Mouse (Mus musculus): Measurements from ENCODE around the gene Gm21974.
A peak's percentile ranks its signal among the peaks of the same experiment; 100 is the strongest.
"Not testable (repeated sequence)": the region's sequence is repeated elsewhere in the genome, so short reads cannot be mapped to it uniquely, and the experiment has no call there.

Gm21974 gene

GRCm38 (mm10) chr7:127895442-127895841 lies at the start of gene Gm21974, which contains the start of gene Vkorc1:
Gene Gm21974 (minus strand): TSS chr7:127895454.
Gene Vkorc1 (minus strand): TSS chr7:127895617.
- DNase-seq, result peak; percentile 91

- no peak for DNase-seq
Observed at GRCm38 (mm10) chr7:127944614-127945013, 49.4 kb upstream of the Gm21974 start.

GRCm38 (mm10) chr7:127942097-127942496 lies 46.8 kb upstream of the Gm21974 start:
- DNase-seq, result not testable (repeated sequence)

GRCm38 (mm10) chr7:127936216-127936884 lies 41.1 kb upstream of the Gm21974 start:
- no peak for DNase-seq

GRCm38 (mm10) chr7:127935748-127936159 lies 40.5 kb upstream of the Gm21974 start:
- DNase-seq, result no peak

- DNase-seq, result peak; percentile 96
Observed at GRCm38 (mm10) chr7:127935028-127935722, 39.9 kb upstream of the Gm21974 start.

- no peak for DNase-seq
Observed at GRCm38 (mm10) chr7:127934075-127934474, 38.8 kb upstream of the Gm21974 start.

- no peak for DNase-seq
Observed at GRCm38 (mm10) chr7:127932273-127933031, 37.2 kb upstream of the Gm21974 start.

GRCm38 (mm10) chr7:127931351-127932135 lies 36.3 kb upstream of the Gm21974 start:
- DNase-seq, result no peak

- no peak for DNase-seq
Observed at GRCm38 (mm10) chr7:127930636-127931035, 35.4 kb upstream of the Gm21974 start.

GRCm38 (mm10) chr7:127929923-127930322 lies 34.7 kb upstream of the Gm21974 start, which contains the start of gene Prss8:
Gene Prss8 (minus strand): TSS chr7:127930104.
- DNase-seq, result no peak

GRCm38 (mm10) chr7:127928596-127928995 lies 33.3 kb upstream of the Gm21974 start:
- DNase-seq, result no peak

GRCm38 (mm10) chr7:127927726-127928125 lies 32.5 kb upstream of the Gm21974 start:
- no peak for DNase-seq

GRCm38 (mm10) chr7:127926846-127927245 lies 31.6 kb upstream of the Gm21974 start:
- no peak for DNase-seq

- DNase-seq, result no peak
Observed at GRCm38 (mm10) chr7:127926066-127926465, 30.8 kb upstream of the Gm21974 start.

GRCm38 (mm10) chr7:127925252-127925651 lies 30.0 kb upstream of the Gm21974 start:
- no peak for DNase-seq

GRCm38 (mm10) chr7:127923714-127924113 lies 28.5 kb upstream of the Gm21974 start:
- DNase-seq, result no peak

- no peak for DNase-seq
Observed at GRCm38 (mm10) chr7:127922451-127923275, 27.4 kb upstream of the Gm21974 start.

- DNase-seq, result peak; percentile 44
Observed at GRCm38 (mm10) chr7:127921516-127921915, 26.3 kb upstream of the Gm21974 start.

GRCm38 (mm10) chr7:127919290-127919689 lies 24.0 kb upstream of the Gm21974 start:
- peak; percentile 44 for DNase-seq

- DNase-seq, result peak; percentile 77
Observed at GRCm38 (mm10) chr7:127918203-127918602, 22.9 kb upstream of the Gm21974 start.

- no peak for DNase-seq
Observed at GRCm38 (mm10) chr7:127915293-127915692, 20.0 kb upstream of the Gm21974 start.

Data from thymus, postnatal 14 days (tissue).